Mouse (Mus musculus) thymus, postnatal 25 days (tissue): ENCODE results near the gene Tdpoz5.
"Not testable (repeated sequence)": the region's sequence is repeated elsewhere in the genome, so short reads cannot be mapped to it uniquely, and the experiment has no call there.

Experiments used
- DNase-seq: peaks from one replicate; pipeline ENCODE4 v3.0.0; 2022

Gene Tdpoz5

GRCm38 (mm10) chr3:93961214-93961613, at the start of gene Tdpoz5:
Tdpoz5 (minus strand) TSS chr3:93961314.
- DNase-seq, result not testable (repeated sequence)

- DNase-seq, result not testable (repeated sequence)
Observed at GRCm38 (mm10) chr3:93968938-93969337, 7.8 kb upstream of the Tdpoz5 start.

GRCm38 (mm10) chr3:93943443-93943842, 17.7 kb downstream of the Tdpoz5 start, which contains the start of gene Gm9117:
Gm9117 (minus strand) TSS chr3:93943543.
- not testable (repeated sequence) for DNase-seq

DNA sequence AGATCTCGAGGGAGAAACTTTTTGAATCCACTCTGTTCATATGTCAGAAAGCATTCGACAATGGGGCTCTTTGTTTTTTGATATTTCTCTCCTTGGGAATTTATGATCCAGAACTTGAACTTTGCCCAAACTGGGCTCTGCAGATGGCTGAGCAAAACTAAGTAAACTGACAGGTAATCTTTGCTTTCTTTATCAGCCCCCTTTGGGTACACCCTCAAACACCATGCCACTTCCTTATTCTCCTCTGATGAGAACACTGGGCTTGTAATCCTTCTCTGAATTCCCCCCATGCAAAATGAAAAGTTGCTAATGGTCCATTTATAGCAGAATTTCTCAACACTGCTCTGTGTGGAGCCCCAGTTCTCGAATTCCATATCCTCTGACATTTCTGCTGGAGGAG, 22.7 kb downstream of the Tdpoz5 start:
- DNase-seq, result not testable (repeated sequence)
